Mouse (Mus musculus) lung, embryonic 14.5 days (tissue): Measurements from ENCODE around the gene Lnx2. TPM values are rescaled to one million over a fixed set of nuclear protein-coding genes. Genes with fewer than 3 reads are reported as not detected.

ENCODE experiments used
- ATAC-seq: fragments of 200-750 bp; cut with Nextera tagmentation; 2 replicates; pipeline ENCODE4 v1.8.0; 2017; ENCODE audit warnings: mild to moderate bottlenecking, moderate TSS enrichment, moderate library complexity; ENCODE audit not compliant: insufficient read depth
- DNase-seq: peaks from one replicate; pipeline ENCODE4 v3.0.0-alpha.2; 2015
- H3K27ac ChIP-seq: fragments of 300-500 bp; sonication (generic); 2 replicates; pipeline ENCODE4 v1.5.1; 2014; ENCODE audit warnings: low read depth, mild to moderate bottlenecking, moderate library complexity
- H3K27me3 ChIP-seq: fragments of 300-500 bp; sonication (generic); 2 replicates; pipeline ENCODE4 v1.6.1; 2014; ENCODE audit warnings: low read length, control low read depth; ENCODE audit not compliant: insufficient read depth
- H3K36me3 ChIP-seq: fragments of 300-500 bp; sonication (generic); 2 replicates; pipeline ENCODE4 v1.6.1; 2014; ENCODE audit warnings: control low read depth; ENCODE audit not compliant: insufficient read depth
- H3K4me1 ChIP-seq: fragments of 300-500 bp; sonication (generic); 2 replicates; pipeline ENCODE4 v1.6.1; 2014; ENCODE audit warnings: antibody characterized with exemption, control low read depth; ENCODE audit not compliant: insufficient read depth
- H3K4me2 ChIP-seq: fragments of 300-500 bp; sonication (generic); 2 replicates; pipeline ENCODE4 v1.6.1; 2014; ENCODE audit warnings: mild to moderate bottlenecking
- H3K4me3 ChIP-seq: fragments of 300-500 bp; sonication (generic); 2 replicates; pipeline ENCODE4 v1.5.1; 2014; ENCODE audit warnings: low read depth, low read length
- H3K9ac ChIP-seq: fragments of 300-500 bp; sonication (generic); 2 replicates; pipeline ENCODE4 v1.6.1; 2014
- H3K9me3 ChIP-seq: fragments of 300-500 bp; sonication (generic); 2 replicates; pipeline ENCODE4 v1.6.1; 2016; ENCODE audit warnings: low read depth, low read length, control low read depth
- CTCF ChIP-seq: IDR thresholded peaks from 2 replicates; pipeline ENCODE4 v1.5.1; 2016; ENCODE audit warnings: antibody characterized with exemption, low read depth
- WGBS: fragments of 180-500 bp; shearing (Covaris S2); extraction: QIAGEN DNeasy Blood & Tissue Kit; methylation state at CpG from one replicate; pipeline ENCODE4 v1.1.7; 2014; 5-methylcytosine and 5-hydroxymethylcytosine counted together
- polyA plus RNA-seq: library from polyadenylated mRNA; unstranded; fragments of >200 nt; fragmentation: Nextera tagmentation; extraction: Ambion mirVana; gene quantifications from 2 replicates; pipeline ENCODE4 v1.2.1, GENCODE M21; 2014

Gene Lnx2
- polyA plus RNA-seq, 1 experiment from 2014 or later = 19.9 TPM

GRCm38 (mm10) chr5:146983216-146983615 is 93.2 kb downstream of the Lnx2 start:
- Histone ChIP-seq H3K27me3 (peaks cover 22% of the 10 kb centered on the region; the same call in 1 of the 2 replicates), H3K9me3 (no peaks in the 10 kb centered on the region), H3K36me3 (no peaks in the 10 kb centered on the region), H3K9ac (no peak overlapping the region), H3K4me3 (no peak overlapping the region), H3K4me1 (no peaks in the 10 kb centered on the region), H3K4me2 (no peak overlapping the region), H3K27ac (no peak overlapping the region)
- peak; percentile 95 for TF ChIP-seq CTCF
- WGBS = 7% methylated on average over 8 of the region's 8 CpGs
- DNase-seq = peak; percentile 84
- ATAC-seq = peak; percentile 35; the same call in 1 of the 2 replicates

GRCm38 (mm10) chr5:146981376-146981775 is 95.0 kb downstream of the Lnx2 start:
- TF ChIP-seq CTCF = no peak
- 81% methylated on average over 6 of the region's 6 CpGs for WGBS
- DNase-seq = no peak
- no peak overlapping the region for H3K9ac ChIP-seq
- no peak overlapping the region for H3K4me2 ChIP-seq
- no peaks in the 10 kb centered on the region for H3K4me1 ChIP-seq
- no peaks in the 10 kb centered on the region for H3K9me3 ChIP-seq
- no peak for ATAC-seq
- H3K36me3 ChIP-seq = no peaks in the 10 kb centered on the region
- peaks cover 19% of the 10 kb centered on the region; the same call in 1 of the 2 replicates for H3K27me3 ChIP-seq
- H3K27ac ChIP-seq = no peak overlapping the region
- no peak overlapping the region for H3K4me3 ChIP-seq

GRCm38 (mm10) chr5:146974781-146975123 is 101.6 kb downstream of the Lnx2 start:
- no peak for TF ChIP-seq CTCF
- no peaks in the 10 kb centered on the region for H3K36me3 ChIP-seq
- ATAC-seq = peak; percentile 25; the same call in 1 of the 2 replicates
- H3K4me2 ChIP-seq = peak overlapping the region; percentile 38; the same call in 1 of the 2 replicates
- DNase-seq = no peak
- WGBS = 14% methylated on average over 13 of the region's 13 CpGs
- 0 out of 2 replicates have a peak, but pooled peaks cover 3% of the 10 kb centered on the region for H3K4me1 ChIP-seq
- no peaks in the 10 kb centered on the region for H3K9me3 ChIP-seq
- H3K27me3 ChIP-seq = no peaks in the 10 kb centered on the region
- H3K27ac ChIP-seq = no peak overlapping the region; the same call in 1 of the 2 replicates
- no peak overlapping the region for H3K4me3 ChIP-seq
- H3K9ac ChIP-seq = peak overlapping the region; percentile 32

- TF ChIP-seq CTCF = no peak
- peak; percentile 44 for DNase-seq
- Histone ChIP-seq H3K36me3 (no peaks in the 10 kb centered on the region), H3K9ac (no peak overlapping the region), H3K27me3 (no peaks in the 10 kb centered on the region), H3K4me1 (0 out of 2 replicates have a peak, but pooled peaks cover 3% of the 10 kb centered on the region), H3K9me3 (no peaks in the 10 kb centered on the region), H3K4me2 (peak overlapping the region; percentile 38; the same call in 1 of the 2 replicates), H3K27ac (no peak overlapping the region), H3K4me3 (no peak overlapping the region)
- ATAC-seq = peak; percentile 50; the same call in 1 of the 2 replicates
- 57% methylated on average over 25 of the region's 25 CpGs for WGBS
These were observed 102.3 kb downstream of the Lnx2 start for GRCm38 (mm10) chr5:146973858-146974780.

- 0 out of 2 replicates have a peak, but pooled peaks cover 3% of the 10 kb centered on the region for H3K4me1 ChIP-seq
- ATAC-seq = no peak
- H3K36me3 ChIP-seq = no peaks in the 10 kb centered on the region
- H3K4me2 ChIP-seq = no peak overlapping the region
- no peaks in the 10 kb centered on the region for H3K9me3 ChIP-seq
- no peak for TF ChIP-seq CTCF
- H3K9ac ChIP-seq = no peak overlapping the region
- DNase-seq = no peak
- no peaks in the 10 kb centered on the region for H3K27me3 ChIP-seq
- 88% methylated on average over 9 of the region's 9 CpGs for WGBS
- H3K27ac ChIP-seq = no peak overlapping the region
- H3K4me3 ChIP-seq = no peak overlapping the region
These were observed 103.0 kb downstream of the Lnx2 start for GRCm38 (mm10) chr5:146973353-146973752.

GRCm38 (mm10) chr5:146971776-146972561 is 104.4 kb downstream of the Lnx2 start:
- 41% methylated on average over 10 of the region's 10 CpGs for WGBS

More at GRCm38 (mm10) chr5:146971776-146972561, 104.4 kb downstream of the Lnx2 start:
- no peak overlapping the region for H3K4me3 ChIP-seq
- no peaks in the 10 kb centered on the region for H3K36me3 ChIP-seq
- H3K4me2 ChIP-seq = no peak overlapping the region
- H3K27me3 ChIP-seq = no peaks in the 10 kb centered on the region
- H3K4me1 ChIP-seq = 0 out of 2 replicates have a peak, but pooled peaks cover 3% of the 10 kb centered on the region
- TF ChIP-seq CTCF = no peak
- H3K27ac ChIP-seq = no peak overlapping the region
- ATAC-seq (no peak), DNase-seq (peak; percentile 19)
- no peak overlapping the region for H3K9ac ChIP-seq
- no peaks in the 10 kb centered on the region for H3K9me3 ChIP-seq
